15 mouse cellular contexts compared by ENCODE assay signal in genomic region chr2:128454509-128454908, GRCm38 (mm10).
"Had no signal": no experiment of that assay in that cellular context is flagged by ENCODE, and none has a peak within 500 bp of the region (broad histone marks: within the 10 kb centered on the region; RNA-seq: fewer than 3 reads in every experiment).

No protein-coding gene starts in this region.

- H3K27me3 ChIP-seq: neural tube, embryonic 13.5 days; neural tube, embryonic 15.5 days; stomach, embryonic 15.5 days had no signal

- H3K36me3 ChIP-seq: neural tube, embryonic 13.5 days; neural tube, embryonic 15.5 days; stomach, embryonic 15.5 days had no signal

- H3K4me2 ChIP-seq: neural tube, embryonic 13.5 days; neural tube, embryonic 15.5 days; stomach, embryonic 15.5 days had no signal

- DNase-seq: retina, postnatal 1 day; right cerebral cortex, adult 18-20 months; right cerebral cortex, postnatal 14 days; right cerebral cortex, postnatal 25 days; right cerebral cortex, postnatal 4 days; spleen, adult 18-20 months; thymus, adult 18-20 months; thymus, adult 2 months; thymus, postnatal 14 days; thymus, postnatal 25 days; thymus, postnatal 36 days; thymus, postnatal 4 days had no signal

- H3K4me3 ChIP-seq: neural tube, embryonic 13.5 days; neural tube, embryonic 15.5 days; stomach, embryonic 15.5 days had no signal
